Mouse (Mus musculus): ENCODE results near the gene Gucy2g.

The Gucy2g gene

DNA sequence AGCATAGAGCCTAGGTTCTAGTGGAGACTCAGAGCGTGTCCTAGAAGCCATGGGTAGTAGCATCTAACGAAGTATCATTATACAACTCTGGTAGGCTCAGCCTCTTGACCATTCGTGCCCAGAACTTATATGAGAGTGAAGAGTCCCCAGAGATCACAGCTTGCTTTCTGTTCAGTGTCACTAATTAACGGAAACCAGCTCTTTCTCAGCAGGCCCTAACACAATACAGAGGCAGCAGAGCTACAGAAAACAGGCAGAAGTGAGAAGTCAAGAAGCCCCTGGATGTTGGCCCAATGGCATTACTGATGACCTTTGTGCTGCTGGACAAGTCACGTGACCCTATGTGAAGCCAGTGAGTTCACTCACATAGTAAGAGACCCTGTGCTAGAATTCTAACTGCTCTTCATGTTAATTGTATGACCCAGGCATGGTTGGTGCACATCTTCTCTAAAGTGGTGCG is at the start of gene Gucy2g:
Gucy2g (minus strand) TSS at position 51 of the 460 bp plus-strand sequence.
- no peak for DNase-seq (ENCODE audit: low spot score)

DNA sequence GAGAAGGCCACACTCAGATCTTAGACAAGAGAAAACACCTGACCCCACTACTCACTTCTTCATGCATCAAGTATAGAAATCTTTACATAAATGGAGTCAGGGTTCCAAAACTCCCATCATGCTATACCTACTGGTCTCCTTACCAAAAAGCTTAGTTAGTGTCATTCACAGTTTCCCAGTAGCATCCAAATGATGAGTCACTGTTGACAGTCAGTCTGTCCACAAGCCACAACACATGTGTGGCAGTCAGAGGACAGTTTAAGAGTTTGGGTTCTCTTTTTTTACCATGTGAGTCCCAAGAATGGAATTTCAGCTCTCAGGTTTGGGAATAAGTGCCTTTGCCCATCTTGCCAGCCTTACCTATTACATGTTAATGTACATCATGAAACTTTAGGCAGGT is 47.9 kb upstream of the Gucy2g start:
- no peak for DNase-seq (ENCODE audit: low spot score)

DNA sequence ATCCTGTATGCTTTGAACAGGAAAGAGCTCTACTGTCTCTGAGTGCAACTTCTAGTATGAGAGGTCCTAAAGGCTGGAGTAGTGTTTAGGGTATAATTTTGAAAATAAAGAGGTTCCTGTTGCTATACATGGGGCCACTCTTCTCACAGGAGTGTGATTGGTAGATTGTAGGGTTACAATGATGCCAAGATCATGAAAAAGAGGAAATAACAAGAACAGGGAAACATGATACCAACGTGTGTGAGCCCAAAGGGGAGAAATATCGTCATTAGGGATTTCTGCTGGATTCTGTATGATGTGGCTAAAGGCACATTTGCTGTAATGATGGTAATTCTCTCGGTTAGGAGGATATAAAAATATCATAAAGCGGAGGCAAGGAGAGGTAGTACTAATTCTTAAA is 45.0 kb upstream of the Gucy2g start:
- DNase-seq (ENCODE audit: low spot score): no peak

DNA sequence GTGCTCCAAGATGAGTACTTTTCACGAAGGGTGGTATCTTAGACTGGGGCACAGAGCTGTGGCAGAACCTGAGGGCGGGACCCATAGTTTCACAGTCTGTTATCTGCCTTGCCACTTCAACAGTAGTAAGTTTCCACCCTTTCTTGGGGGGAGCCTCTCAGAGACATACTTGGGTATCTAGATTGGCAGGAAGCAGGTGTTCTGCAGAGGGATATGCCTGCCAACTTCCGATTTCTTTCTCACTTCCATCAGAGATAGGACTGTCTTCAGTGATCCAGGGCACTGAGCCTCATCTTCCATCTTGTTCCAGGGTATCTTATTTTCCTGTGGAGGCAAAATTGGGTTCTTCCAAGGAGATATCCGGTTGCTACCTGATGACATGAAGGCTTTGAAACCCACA is 43.1 kb upstream of the Gucy2g start:
- no peak for DNase-seq (ENCODE audit: low spot score)

DNA sequence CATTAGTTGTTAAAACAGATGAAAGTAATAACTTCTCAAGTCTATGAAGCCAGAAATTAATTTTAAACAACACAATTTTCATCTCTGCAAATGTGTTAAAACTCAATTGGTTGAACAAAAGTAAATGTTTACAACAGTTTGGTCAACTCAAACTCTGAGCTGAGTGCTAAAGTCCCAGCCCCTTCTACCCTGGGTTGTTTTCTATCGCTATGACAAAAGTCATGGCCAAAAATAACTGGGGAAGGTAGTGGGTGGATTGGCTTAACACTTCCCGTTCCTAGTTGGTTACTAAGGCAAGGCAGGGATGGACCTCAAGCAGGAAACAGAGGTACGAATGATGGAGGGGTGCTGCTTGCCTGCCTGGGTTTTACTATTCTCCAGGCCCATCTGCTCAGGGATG is 35.7 kb upstream of the Gucy2g start:
- DNase-seq (ENCODE audit: low spot score): no peak

DNA sequence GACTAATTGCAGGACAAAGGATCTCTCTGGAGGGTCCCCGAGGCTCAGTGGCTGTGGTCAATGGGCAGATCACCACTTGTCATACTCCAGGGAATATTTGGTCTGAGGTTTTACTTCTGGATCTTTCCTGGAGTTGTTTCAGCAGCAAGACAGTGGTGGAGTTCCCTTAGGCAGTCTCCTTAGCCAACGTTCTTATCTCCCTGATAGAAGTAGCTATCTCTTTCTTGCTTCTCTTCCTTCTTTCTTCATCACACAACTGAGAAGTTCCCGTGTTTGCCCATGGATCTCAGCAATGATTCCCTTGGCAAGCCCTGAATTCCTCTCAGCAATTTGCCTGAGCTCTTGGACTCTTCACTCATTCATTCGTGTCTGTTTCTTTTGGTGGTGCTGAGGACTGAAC is 35.1 kb upstream of the Gucy2g start:
- no peak for DNase-seq (ENCODE audit: low spot score)

DNA sequence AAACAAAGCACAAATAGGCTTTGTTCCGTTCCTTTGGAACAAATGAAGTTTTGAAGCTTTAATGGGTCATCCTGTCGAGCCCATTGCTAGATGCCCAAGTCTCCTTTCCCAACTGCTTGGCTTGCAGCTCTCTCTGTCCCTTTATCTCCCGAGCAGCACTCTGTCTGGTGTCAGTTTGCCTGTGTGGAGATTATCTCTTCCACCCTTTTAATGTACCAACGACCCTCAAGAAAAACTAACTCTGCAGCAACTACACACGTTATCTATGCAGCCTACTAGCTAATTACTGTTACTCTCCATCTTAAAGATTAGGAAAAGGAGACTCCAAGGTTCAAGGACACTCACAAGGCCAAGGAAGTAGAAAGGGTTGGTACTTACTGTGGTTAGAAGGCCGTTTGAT is 32.3 kb upstream of the Gucy2g start:
- no peak for DNase-seq (ENCODE audit: low spot score)

DNA sequence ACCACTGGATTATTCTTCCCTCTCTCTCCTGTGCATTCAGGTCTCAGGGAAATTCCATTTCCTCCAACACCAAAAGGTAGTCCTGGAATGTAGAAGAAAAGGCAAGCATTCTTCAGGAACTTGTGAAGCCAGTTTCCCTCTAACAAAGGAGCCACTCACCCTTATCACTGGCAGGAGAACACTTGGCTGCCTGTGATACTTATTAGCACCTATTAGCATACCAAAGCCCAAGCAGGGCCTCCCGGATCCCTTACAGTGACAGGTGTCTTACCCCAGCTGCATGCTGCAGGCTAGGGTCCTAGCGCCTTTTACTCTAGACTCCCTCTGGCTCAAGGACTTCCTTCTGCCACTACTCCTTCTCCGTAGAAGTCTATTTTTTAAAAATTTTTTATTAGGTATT is 30.4 kb upstream of the Gucy2g start:
- DNase-seq (ENCODE audit: low spot score): no peak

DNA sequence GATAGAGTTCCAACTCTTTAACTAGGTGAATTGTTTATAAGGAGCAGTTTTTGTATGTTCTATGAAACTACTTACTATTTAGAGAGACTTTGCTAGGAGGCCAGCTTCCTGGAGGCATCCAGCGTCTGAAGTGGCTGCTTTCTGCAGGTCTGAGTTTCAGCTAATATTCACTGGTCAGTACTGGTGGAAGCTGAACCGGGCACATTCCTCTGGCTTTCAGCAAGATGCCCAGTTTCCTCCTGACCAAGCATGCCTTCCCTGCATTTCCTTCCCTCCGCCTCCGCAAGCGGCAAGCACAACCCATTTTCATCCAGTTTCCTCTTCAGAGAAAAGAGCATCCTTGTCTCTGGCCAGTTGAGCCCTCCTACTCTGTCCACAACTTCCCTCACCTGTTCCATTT is 28.0 kb upstream of the Gucy2g start:
- DNase-seq (ENCODE audit: low spot score): no peak

DNA sequence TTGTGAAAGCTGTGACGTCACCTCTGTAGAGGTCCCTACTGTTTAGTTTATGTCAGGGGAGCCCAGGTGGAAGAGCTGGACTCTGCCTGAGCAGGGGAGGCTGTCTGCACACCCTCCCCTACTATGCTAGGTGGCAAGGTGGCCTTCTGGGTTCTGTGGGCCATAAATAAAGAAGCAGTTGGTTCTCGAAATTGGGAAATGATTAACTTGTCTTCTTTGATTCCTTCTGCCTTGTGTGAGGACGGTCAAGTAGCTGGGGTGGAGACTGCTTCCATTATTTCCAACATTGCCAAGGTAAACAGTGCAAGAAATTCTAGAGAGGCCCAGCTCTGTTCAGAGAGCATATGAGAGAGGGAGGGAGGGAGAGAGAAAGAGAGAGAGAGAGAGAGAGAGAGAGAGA is 27.1 kb upstream of the Gucy2g start:
- DNase-seq (ENCODE audit: low spot score): no peak

DNA sequence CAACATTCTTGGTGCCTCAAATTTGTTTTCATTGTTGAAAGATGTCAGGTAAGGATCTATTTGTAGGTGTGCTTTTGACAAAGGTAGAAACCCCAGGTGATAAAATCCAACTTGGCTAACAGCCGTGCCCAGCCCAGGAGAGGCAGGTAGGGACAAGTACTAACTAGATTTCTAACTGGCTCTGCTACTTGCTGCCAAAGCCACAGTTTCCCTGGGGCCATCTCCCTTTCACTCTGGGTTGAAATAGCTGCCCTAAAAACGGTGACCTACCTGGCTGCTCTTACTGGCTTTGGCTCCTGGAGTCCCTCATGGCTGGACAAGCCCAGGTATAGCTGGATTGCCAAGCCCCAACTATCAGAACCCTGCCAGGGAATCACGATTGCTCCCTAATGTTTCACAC is 25.8 kb upstream of the Gucy2g start:
- DNase-seq (ENCODE audit: low spot score): no peak

DNA sequence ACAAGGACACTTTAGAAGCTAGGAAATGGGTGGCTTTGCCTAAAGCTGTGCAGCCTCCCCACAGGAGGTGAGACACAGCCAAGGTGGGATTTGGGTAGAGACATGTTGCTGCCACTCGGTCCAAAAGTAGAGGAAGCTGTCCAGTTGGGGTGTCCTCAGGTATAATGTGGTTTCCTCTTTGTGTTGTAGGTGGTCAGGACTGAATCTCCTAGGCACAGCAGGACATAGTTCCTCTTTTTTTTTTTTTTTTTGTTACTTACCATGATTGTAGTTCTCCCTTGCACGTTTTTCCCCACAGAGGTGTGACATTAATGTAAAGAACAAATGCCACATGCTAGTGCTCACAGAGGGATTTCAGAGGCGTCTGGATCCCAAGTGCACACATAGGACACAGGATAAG is 24.2 kb upstream of the Gucy2g start:
- no peak for DNase-seq (ENCODE audit: low spot score)

DNA sequence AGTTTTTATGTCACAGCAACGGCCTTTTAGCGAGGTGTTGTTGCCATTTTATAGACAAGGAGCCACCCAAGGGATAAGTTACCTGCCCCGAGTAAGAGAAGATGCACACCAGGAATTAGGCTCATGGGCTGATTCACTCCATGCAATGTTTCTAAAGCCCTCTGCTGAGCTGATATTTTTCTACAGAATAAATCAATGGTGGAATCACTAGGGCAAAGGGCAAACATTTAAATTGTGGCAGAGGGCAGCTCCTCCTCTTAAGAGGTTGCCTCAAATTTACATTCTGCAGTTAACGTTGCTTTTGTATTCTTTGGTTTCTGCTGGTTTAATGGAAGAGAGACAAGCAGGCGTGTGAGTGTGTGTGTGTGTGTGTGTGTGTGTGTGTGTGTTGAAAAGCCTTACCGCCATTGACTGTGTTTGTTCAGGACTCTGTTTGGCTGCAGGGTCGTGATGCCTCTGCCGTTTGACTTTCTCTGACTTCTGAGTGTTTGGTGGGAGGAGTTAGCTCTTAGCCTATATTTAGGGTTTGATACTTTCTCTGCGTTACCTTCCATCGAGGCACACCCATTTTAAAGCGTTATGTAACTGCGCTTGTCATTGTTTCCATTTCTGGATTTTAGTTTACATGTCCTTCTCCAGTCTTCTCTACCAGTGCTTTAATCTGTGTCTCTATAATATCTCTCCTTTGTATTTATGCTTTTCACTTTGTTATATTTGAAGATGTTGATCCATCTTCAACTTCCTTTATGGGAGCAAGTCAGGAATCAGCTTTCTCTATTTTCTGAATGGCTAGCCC is 19.6 kb upstream of the Gucy2g start:
- DNase-seq (ENCODE audit: low spot score): no peak

DNA sequence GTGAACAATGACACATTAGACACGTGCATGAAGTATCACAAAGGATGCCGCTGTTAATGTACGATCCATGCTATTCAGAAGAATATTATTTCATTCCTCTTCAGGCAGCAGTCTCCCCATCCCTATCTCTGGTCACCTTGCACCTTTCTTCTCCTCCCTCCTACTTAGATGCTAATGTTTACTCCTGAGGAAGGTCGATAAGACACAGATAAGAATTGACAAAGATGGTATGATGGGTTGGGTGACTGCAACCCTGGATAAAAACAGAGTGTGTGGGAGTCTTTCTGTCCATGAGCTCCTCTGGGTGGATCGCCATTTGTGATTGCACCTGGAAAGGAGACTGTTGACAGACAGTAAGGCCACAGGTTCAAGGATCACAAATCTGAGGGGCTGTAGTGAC is 17.5 kb upstream of the Gucy2g start:
- DNase-seq (ENCODE audit: low spot score): no peak

DNA sequence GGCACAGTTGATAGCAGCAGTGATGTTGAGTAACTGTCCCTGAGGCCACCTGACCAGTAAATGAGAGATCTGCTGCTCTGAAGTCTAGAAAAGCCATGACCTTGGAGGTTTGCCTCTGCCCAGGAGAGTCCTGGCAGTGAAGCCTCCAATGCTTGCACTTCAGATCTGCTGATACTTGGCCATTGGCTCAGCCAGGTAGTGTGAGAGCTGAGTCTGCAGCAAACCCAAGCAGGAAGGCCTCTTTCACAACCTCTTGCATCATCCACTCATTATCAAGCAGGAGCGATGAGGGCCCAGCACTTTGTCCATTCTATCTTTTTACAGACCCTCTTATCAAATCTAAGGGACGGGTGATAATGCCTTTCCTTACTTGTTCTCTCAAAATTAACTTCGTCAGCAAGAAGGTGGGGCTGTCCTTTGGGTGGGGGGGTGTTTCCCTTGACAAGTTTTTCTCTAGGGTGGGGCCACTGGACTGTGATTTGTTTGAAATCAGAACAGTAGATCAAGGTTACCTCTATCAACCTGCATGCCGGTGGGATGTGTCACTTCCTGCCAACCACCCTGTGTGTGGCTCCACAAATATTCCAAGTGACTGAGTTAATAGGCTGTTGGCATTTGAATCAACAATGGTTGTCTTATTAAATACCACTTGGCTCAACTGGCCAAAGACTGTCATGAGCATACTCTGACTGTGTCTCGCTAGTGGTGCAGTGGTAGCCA is 16.8 kb upstream of the Gucy2g start:
- DNase-seq (ENCODE audit: low spot score): no peak

DNA sequence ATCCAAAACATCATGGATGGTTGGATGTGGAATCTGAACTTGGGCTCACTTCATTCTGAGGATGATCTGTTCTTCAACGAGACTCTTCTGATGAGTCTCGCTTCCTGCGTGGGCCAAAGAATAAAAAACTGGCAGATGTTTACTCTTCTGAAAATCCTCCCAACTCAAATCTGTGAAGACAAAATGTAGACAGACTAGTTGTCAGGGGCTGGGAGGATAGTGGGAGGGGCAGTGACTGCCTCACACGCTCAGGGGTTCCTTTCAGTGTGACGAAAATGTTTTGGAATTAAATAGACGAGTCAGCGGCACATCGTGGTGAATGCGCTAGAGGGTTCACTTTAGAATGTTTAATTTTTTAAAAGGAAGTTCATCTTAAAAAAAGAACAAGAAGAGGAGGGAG is 15.1 kb upstream of the Gucy2g start:
- no peak for DNase-seq (ENCODE audit: low spot score)

DNA sequence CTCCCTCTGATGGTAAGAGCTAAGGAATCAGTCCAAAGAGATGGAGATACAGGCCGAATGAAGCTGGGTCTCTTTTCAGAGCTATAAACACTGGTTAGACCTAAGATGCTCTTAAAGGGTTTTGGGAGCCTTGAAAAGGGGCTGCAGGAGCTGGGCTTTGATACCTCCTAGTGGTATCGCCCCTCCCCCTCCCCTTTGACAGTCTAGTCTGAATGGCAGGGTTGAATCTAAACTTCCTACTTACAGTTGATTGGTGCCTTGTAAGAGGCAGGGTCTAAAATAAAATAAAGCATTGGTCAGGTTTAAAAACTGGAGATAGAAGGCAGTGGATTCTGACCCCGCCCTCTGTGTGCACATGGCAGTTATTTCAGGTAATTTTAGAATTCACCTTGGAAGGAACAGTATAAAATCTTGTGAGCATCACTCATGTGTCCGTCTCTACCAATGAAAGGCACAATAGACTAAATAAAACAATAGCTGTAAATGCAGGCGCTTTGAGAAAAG is 13.5 kb upstream of the Gucy2g start:
- DNase-seq (ENCODE audit: low spot score): no peak

DNA sequence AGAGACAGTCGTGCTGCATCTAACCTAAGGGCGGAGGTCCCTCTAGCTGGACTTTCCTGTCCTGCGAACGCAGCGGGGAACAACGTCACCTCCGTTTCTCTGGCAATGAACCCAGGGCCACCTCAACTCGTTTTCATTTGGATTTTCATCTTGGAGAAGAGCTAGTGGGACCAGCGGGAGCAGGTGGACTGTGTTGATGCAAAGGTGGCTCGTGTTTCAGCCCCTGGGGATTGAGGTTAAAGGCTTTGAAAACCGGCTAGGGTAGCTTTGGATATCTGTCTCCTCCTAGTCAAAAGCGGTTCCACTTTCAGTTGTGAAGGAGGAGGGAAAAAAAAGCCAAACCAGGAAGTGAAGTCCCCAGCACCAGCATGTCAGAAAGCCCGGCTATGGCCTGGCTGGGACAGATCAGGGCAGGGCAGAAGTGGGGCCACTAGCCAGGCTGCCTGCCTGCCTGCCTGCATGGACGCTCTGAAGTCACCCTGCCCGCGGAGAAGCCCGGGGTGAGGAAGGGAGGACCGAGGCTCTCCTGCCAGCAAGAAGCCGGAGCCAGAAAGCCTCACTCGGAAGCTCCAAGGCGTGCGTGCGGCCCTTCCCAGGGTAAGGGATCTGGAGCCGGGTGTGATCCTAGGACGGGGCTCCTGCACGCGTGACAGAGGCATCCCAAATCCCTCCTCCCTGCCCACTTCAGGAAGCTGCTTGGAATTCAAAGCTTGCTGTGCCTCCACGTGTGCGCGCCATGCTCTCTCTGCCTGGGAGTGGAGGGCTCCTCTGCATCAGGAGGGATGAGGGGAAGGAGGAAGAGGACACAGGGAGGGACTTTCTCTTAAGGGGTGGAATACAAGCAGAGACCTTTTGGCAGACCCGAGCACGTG is 12.8 kb upstream of the Gucy2g start:
- DNase-seq (ENCODE audit: low spot score): peak; percentile 59

DNA sequence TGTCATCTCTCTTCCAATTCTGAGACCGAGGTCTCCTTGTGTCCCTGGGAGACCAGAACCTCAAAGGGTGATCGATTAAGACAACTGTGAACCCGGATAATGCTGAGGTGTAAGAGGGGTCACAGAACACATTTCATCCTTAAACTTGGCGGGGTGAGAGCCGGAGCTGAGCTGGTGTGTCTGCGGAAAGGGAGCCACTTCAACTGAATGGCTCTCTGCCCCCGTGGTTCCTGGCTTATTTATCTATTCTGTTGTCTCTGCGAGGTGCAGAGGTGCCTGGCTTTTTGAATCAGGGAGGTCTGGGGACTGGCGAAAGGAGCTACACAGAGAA is 12.2 kb upstream of the Gucy2g start:
- DNase-seq (ENCODE audit: low spot score): no peak

DNA sequence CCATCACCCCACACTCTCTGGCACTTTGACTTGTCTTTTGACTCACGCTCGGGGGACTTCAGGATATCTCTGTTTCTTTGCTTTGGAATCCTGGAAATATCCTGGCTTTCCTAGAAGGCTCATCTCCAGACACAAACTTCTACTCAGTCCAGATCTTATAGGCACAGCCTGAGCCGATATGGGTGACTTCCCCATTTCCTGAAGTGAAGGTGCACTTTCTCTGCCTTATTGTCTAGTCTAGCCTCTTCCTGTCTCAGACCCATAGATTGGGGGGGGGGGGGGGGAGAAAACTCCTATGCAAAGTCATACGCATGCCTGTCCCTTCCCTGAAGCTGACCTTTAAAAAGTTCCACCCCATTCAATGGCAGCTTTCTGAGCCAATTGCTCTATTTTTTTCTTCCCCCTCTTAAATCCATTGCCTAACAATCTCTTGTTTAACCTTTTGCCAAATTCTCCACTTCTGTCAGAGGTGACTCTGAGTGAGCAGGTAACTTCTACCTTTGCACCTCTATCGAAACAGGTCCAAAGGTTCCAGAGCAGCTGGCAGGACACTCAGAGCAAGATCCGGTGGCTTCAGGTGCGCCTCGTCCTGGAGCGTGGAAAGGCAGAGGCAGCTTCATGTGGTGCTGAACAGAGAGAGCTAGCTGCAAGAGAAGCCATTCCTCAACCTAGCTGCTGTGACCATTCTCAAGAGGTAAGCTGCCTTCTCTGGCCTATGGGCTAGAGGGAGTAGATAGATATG is 10.5 kb upstream of the Gucy2g start, which contains the start of gene Acsl5:
Acsl5 (plus strand) TSS at position 556 of the 742 bp plus-strand sequence.
- no peak for DNase-seq (ENCODE audit: low spot score)

DNA sequence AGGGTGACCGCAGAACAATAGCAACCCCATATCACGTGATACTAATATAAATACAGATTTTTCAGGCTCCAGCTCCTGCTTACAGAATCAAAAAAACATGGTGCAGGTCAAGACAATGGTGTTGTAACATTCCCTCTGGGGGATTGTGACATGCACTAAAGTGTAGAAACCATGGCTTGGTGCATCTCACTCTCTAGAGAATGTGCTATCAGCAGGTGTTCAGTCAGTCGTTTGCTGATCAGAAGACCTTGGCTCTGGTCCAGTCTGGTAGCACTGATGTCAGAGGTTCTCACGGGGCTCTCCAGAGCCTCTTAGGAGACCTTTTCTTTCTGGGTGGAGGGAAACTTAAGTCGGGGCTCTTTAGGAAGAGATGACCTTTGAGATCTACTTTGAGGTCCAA is 9.4 kb upstream of the Gucy2g start:
- no peak for DNase-seq (ENCODE audit: low spot score)

DNA sequence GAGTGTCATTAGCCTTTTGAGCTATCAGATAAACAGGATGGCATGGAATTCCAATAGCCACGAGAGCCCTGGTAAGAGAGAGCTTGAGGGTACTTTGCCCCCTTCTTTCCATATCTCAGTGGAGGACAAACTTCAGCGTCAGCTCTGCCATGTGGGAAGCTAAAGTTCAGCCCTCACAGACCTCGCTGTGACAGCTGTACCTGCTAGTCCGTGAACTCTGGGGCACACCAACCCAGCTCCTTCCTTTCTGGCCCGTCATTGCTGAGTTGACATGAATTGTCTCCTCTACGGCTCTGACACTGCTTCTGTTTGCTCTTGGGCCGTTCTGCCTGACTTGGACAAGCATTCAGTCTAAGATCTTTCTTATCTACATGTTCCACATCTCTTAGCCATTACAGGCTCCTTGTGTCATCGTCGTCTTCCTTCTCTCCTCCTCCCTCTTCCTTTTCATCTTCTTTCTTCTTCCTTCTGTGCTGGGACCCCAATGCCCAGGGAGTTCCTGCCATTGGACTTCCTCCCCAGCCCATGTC is 7.0 kb upstream of the Gucy2g start:
- DNase-seq (ENCODE audit: low spot score): no peak

Data from testis, postnatal 10 days (tissue).